Mouse (Mus musculus): ENCODE measurements around the gene Dock6. TPM values are rescaled to one million over a fixed set of nuclear protein-coding genes. Genes with fewer than 3 reads are reported as not detected.
A peak's percentile ranks its signal among the peaks of the same experiment; 100 is the strongest.

Dock6 gene
- polyA plus RNA-seq, 1 experiment from 2014 or later, result 46.2 TPM

DNA sequence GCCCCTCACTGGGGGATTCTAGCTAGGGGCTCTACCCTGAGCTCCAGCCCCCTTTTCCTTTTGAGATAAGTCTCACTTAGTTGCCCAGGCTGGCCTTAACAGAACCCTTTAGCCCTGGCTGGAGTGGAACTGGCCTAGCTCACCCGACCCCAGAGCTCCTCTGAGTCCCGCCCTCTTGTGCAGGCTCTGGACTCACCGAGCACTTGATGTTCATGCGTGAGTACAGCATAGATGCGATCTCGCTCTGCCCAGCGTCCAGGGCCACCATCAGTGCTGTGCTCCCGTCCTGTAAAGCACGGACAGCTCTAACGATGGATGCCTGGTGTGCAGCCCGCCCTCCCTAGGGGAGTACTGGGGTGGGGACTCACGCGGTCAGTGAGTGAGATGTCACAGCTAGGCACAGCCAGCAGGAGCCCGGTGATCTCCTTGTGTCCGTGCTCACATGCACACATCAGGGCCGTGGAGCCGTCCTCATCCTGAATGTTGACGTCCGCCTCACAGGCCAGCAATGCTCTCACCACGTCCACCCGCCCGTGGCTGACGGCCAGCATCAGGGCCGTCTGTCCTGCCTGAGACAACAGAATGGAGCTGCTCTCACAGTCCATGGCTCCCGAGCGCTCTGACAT, 82.8 kb downstream of the Dock6 start:
- H3K9me3 ChIP-seq (replicated peaks; ENCODE audit: control insufficient read depth, low read length), result no peaks in the 10 kb centered on the region
- H3K27me3 ChIP-seq (ENCODE audit: control insufficient read depth, insufficient read depth, low read length), result no peaks in the 10 kb centered on the region
- H3K27ac ChIP-seq (ENCODE audit: low read length), result peak overlapping the region; percentile 80
- no peak overlapping the region for H3K4me2 ChIP-seq (ENCODE audit: low read depth, low read length)
- peak; percentile 26; the same call in 1 of the 2 replicates for ATAC-seq (replicated peaks; ENCODE audit: extremely low read depth, insufficient read depth, low FRiP score)
- no peak overlapping the region for H3K4me3 ChIP-seq (ENCODE audit: low read length)
- H3K9ac ChIP-seq (ENCODE audit: low read length), result peak overlapping the region; percentile 34
- WGBS, result 47% methylated on average over 26 of the region's 26 CpGs
- peaks cover 23% of the 10 kb centered on the region for H3K4me1 ChIP-seq (ENCODE audit: control insufficient read depth, insufficient read depth, low read length)
- peaks cover 35% of the 10 kb centered on the region for H3K36me3 ChIP-seq (ENCODE audit: control insufficient read depth, insufficient read depth)

DNA sequence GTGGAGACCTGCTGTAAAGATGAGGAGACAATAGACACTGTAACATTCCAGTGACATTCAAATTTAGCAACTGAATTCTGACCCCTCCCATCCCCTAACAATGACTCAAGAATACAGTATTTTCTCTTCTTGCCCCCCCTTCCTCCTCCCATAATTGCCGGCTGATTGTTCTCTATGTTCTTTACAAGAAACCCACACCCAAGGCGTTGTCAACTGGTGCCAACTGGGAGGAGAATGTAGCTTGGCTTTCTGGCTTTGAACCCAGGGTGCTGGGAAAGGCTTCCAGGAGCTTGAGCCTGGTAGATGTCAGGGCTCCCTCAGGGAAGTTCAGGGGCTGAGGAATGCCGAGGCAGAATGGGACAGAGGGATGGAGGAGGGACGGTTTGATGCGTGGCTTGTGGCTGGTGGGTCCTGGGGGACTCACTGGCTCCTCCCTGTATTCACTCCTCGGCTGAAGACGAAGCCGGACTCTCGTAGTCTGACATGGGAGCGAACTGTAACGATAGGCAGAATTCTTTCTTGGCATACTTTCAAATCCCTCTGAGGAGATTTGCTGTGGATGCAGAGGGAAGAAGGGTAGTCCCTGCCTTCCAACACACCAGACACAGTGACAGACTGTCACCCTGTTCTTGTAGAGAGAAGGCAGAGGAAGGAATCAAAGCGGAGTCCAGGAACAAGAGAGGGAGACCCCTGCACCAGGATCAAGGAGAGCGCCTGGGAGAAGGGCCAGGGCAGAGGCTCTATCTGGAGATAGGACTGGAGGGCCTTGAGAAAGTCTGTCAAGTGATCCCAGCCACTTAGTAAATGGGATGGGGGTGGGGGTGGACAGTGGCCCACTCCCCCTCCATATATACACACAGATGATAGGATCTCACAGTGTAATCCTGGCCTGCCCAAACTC, 83.7 kb downstream of the Dock6 start:
- Histone ChIP-seq H3K4me2 (ENCODE audit: low read depth, low read length) (no peak overlapping the region), H3K27me3 (ENCODE audit: control insufficient read depth, insufficient read depth, low read length) (no peaks in the 10 kb centered on the region), H3K9ac (ENCODE audit: low read length) (peak overlapping the region; percentile 30; the same call in 1 of the 2 replicates), H3K4me3 (ENCODE audit: low read length) (no peak overlapping the region), H3K27ac (ENCODE audit: low read length) (peak overlapping the region; percentile 80), H3K9me3 (replicated peaks; ENCODE audit: control insufficient read depth, low read length) (no peaks in the 10 kb centered on the region), H3K36me3 (ENCODE audit: control insufficient read depth, insufficient read depth) (peaks cover 26% of the 10 kb centered on the region), H3K4me1 (ENCODE audit: control insufficient read depth, insufficient read depth, low read length) (peaks cover 27% of the 10 kb centered on the region)
- ATAC-seq (replicated peaks; ENCODE audit: extremely low read depth, insufficient read depth, low FRiP score), result peak; percentile 57
- 32% methylated on average over 13 of the region's 13 CpGs for WGBS

DNA sequence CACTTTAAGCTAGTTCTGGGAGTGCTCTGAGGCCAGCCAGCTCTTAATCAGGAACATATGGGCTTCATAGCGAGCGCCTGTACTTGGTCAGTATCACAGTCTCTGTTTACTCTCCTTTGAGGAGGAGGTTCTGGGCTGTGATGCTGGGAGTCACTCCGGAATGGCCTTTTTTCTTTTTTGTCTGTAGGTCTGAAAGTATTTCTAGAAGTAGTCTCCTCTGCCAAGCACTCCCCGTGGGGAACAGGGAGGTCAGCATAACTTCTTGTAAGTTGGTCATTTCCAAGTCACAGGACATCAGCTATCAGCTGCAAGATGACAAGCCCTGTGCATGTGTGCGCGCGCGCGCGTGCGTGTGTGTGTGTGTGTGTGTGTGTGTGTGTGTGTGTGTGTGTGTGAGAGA, 84.5 kb downstream of the Dock6 start:
- Histone ChIP-seq H3K9me3 (replicated peaks; ENCODE audit: control insufficient read depth, low read length) (no peaks in the 10 kb centered on the region), H3K4me2 (ENCODE audit: low read depth, low read length) (no peak overlapping the region), H3K4me3 (ENCODE audit: low read length) (no peak overlapping the region), H3K4me1 (ENCODE audit: control insufficient read depth, insufficient read depth, low read length) (peaks cover 30% of the 10 kb centered on the region), H3K36me3 (ENCODE audit: control insufficient read depth, insufficient read depth) (peaks cover 20% of the 10 kb centered on the region), H3K27ac (ENCODE audit: low read length) (peak overlapping the region; percentile 80), H3K9ac (ENCODE audit: low read length) (no peak overlapping the region), H3K27me3 (ENCODE audit: control insufficient read depth, insufficient read depth, low read length) (no peaks in the 10 kb centered on the region)
- ATAC-seq (replicated peaks; ENCODE audit: extremely low read depth, insufficient read depth, low FRiP score), result peak; percentile 57
- 62% methylated on average over 11 of the region's 11 CpGs for WGBS

DNA sequence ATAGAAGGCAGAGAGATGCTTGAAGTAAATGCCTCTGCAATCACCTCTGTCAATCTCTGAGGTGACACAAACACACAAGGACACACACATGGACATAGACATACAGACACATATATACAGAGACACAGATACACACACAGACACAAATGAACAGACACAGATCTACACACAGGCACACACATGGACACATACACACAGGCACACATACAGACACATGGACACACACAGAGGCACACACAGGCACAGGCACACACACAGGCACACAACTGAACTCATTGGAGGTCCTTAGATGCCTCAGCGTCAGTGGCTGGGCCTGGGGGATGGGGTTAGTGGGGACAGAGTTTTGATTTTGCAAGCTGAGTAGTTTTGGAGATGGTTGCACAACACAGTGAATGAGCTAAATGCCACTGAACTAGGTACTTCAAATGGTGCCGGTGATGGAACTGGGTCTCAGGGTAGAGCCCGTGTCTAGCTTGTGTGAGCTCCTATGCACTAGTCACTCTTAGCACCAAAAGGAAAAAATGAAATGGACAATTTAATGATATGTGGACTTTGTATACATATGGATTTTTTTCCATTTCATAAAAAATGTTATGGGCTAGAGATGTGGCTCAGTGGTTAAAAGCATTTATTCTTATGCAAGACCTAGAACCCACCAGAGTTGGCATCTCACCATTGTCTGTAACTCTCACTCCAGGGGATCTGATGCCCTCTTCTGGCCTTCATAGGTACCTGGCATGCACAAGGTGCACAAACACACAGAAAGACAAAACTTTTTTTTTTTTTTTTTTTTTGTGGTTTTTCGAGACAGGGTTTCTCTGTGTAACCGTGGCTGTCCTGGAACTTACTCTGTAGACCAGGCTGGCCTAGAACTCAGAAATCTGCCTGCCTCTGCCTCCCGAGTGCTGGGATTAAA, 88.1 kb downstream of the Dock6 start:
- Histone ChIP-seq H3K4me2 (ENCODE audit: low read depth, low read length) (no peak overlapping the region), H3K27me3 (ENCODE audit: control insufficient read depth, insufficient read depth, low read length) (no peaks in the 10 kb centered on the region), H3K9ac (ENCODE audit: low read length) (no peak overlapping the region), H3K9me3 (replicated peaks; ENCODE audit: control insufficient read depth, low read length) (no peaks in the 10 kb centered on the region), H3K36me3 (ENCODE audit: control insufficient read depth, insufficient read depth) (peaks cover 5% of the 10 kb centered on the region; the same call in 1 of the 2 replicates), H3K4me3 (ENCODE audit: low read length) (no peak overlapping the region), H3K27ac (ENCODE audit: low read length) (no peak overlapping the region), H3K4me1 (ENCODE audit: control insufficient read depth, insufficient read depth, low read length) (peaks cover 34% of the 10 kb centered on the region)
- WGBS, result 87% methylated on average over 6 of the region's 6 CpGs
- no peak for ATAC-seq (replicated peaks; ENCODE audit: extremely low read depth, insufficient read depth, low FRiP score)

DNA sequence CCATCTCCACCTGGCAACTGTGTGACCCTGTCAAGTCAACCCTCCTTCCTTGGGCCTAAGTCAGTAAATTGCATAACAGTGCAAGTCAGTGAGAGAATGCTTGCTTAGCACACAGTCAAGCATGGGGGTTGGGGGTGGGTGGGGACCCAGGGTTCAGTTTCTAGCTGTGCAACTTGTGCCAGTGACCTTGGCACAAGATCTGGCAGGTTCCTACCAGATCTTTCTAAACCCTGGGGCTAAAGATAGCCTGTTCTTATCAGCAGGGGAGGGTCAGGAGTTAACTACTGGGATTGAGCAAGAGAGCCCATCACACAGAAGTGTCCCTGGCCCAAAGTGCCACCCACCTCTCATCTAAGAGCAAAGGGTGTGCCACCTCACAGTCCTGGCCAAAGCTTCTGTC, 90.3 kb downstream of the Dock6 start:
- no peak overlapping the region for H3K4me2 ChIP-seq (ENCODE audit: low read depth, low read length)
- no peaks in the 10 kb centered on the region for H3K9me3 ChIP-seq (replicated peaks; ENCODE audit: control insufficient read depth, low read length)

DNA sequence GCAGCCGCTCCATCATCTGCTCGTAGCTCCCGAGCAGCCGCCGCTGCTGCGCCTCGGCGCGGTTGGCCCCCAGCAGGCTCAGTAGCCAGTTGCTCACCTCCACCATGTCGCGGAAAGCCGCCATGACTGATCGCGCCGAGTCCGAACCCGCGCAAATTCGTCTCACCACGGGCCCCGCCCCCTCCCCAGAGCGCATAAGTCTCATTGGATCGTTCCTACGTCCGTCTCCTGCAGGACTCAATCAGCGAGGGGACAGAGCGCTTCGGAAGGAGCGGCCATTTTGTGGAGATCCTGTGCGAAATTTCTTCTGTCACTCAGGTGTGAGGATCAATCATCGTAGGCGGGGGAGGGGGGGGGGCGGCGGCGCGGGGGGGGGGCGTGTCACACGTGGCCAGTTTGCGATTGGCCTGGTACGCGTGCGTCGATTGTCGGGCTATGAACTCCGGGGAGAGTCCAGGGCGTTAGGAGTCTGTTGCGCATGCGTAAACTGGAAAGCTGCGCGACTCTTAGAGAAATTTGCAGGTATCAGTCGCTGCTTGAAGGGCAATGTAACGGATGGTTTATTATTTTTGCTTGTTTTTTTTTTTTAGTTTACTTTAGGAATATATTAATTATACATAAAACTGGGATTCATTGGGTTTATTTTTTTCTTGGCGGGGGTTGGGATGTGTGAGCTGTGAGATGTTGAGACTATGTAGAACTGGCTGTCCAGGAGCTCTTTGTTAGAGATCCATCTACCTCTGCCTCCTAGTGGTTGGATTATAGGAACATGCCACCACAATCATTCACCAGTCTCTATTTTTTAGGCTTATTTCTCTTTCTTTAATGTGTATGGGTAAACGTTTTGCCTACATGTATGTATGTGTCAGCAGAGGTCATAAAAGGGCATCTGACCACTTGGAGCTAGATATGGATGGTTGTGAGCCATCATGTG, 92.0 kb downstream of the Dock6 start, which contains the start of gene Spc24:
Spc24 (minus strand) TSS at position 149 of the 934 bp plus-strand sequence.
- Histone ChIP-seq H3K36me3 (ENCODE audit: control insufficient read depth, insufficient read depth) (no peaks in the 10 kb centered on the region), H3K27ac (ENCODE audit: low read length) (peak within 1 kb of the TSS; percentile 42), H3K9ac (ENCODE audit: low read length) (peak within 1 kb of the TSS; percentile 90), H3K4me1 (ENCODE audit: control insufficient read depth, insufficient read depth, low read length) (peaks cover 31% of the 10 kb centered on the region), H3K9me3 (replicated peaks; ENCODE audit: control insufficient read depth, low read length) (no peaks in the 10 kb centered on the region), H3K27me3 (ENCODE audit: control insufficient read depth, insufficient read depth, low read length) (no peaks in the 10 kb centered on the region), H3K4me2 (ENCODE audit: low read depth, low read length) (peak within 1 kb of the TSS; percentile 88), H3K4me3 (ENCODE audit: low read length) (peak within 1 kb of the TSS; percentile 90)
- peak; percentile 95 for ATAC-seq (replicated peaks; ENCODE audit: extremely low read depth, insufficient read depth, low FRiP score)
- 1% methylated on average over 47 of the region's 54 CpGs for WGBS

More for the DNA sequence above, 90.3 kb downstream of the Dock6 start:
- no peak overlapping the region for H3K9ac ChIP-seq (ENCODE audit: low read length)
- H3K4me1 ChIP-seq (ENCODE audit: control insufficient read depth, insufficient read depth, low read length), result peaks cover 31% of the 10 kb centered on the region
- H3K4me3 ChIP-seq (ENCODE audit: low read length), result no peak overlapping the region
- ATAC-seq (replicated peaks; ENCODE audit: extremely low read depth, insufficient read depth, low FRiP score), result peak; percentile 18; the same call in 1 of the 2 replicates
- H3K27me3 ChIP-seq (ENCODE audit: control insufficient read depth, insufficient read depth, low read length), result no peaks in the 10 kb centered on the region
- H3K36me3 ChIP-seq (ENCODE audit: control insufficient read depth, insufficient read depth), result 0 out of 2 replicates have a peak, but pooled peaks cover 4% of the 10 kb centered on the region
- peak overlapping the region; percentile 81 for H3K27ac ChIP-seq (ENCODE audit: low read length)

DNA sequence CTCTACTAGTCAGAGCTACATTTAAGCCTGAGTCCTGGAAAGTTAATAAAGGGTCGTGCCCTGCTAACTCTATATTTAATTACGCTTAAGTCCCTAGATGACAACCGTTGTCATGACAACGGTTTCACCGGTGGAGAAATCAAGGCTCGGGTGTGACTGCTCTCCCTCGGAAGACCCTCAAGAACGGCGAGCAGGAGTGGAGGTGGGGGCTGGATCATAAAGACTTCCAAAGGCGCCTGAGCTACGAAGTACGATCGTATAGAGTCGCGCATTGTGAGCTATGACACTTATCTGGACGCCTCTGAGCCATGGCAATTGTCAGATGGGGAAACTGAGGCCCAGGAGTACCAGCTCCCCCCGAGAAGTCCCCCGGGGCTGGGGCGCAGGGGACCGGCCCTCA, 92.7 kb downstream of the Dock6 start:
- Histone ChIP-seq H3K4me3 (ENCODE audit: low read length) (peak overlapping the region; percentile 90), H3K27ac (ENCODE audit: low read length) (peak overlapping the region; percentile 42; the same call in 1 of the 2 replicates), H3K27me3 (ENCODE audit: control insufficient read depth, insufficient read depth, low read length) (no peaks in the 10 kb centered on the region), H3K9ac (ENCODE audit: low read length) (peak overlapping the region; percentile 90), H3K9me3 (replicated peaks; ENCODE audit: control insufficient read depth, low read length) (no peaks in the 10 kb centered on the region), H3K36me3 (ENCODE audit: control insufficient read depth, insufficient read depth) (no peaks in the 10 kb centered on the region), H3K4me1 (ENCODE audit: control insufficient read depth, insufficient read depth, low read length) (peaks cover 34% of the 10 kb centered on the region), H3K4me2 (ENCODE audit: low read depth, low read length) (peak overlapping the region; percentile 88)
- ATAC-seq (replicated peaks; ENCODE audit: extremely low read depth, insufficient read depth, low FRiP score), result no peak
- WGBS, result 1% methylated on average over 20 of the region's 20 CpGs

All from heart, embryonic 16.5 days (tissue).